Mouse (Mus musculus): ENCODE measurements around the gene Pnpla7.

DNA sequence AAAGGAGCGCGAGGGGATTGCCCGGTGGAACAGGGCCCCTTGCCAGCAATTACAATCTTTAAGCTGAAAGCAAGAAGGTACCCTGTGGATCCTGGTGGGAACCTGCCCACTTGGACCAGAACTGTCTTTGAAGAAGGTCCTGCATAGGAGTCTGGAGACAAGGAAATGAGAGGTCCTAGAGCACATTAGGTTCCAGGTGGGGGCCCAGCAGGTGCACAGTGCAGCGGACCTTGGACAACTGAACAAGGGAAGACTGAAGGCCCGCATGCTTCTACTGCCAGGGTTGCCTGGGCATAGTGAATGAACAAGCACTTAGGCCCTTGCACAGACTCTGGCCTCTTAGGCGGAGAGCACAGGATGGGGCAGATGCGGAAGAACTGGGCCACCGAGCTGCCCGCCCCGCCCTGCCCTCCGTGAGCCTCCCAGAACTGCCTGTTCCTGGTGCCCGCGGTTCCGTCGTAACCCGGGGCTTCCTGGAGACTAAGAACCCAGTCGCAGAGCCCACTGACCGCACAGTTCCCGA lies 41.3 kb upstream of the Pnpla7 start:
- TF ChIP-seq POLR2A (IDR thresholded peaks at IDR 0.05; ENCODE audit: extremely low read depth, insufficient read depth, low read length) (no peak), CTCF (IDR thresholded peaks at IDR 0.05; ENCODE audit: extremely low read depth, insufficient read depth, low read length) (no peak)
